ENCODE assay signal across 23 mouse cellular contexts in genomic region chr8:124173688-124174087, GRCm38 (mm10). TPM values are rescaled to one million over a fixed set of nuclear protein-coding genes. Genes with fewer than 3 reads are reported as not detected.
DNase-seq lines count a peak whose midpoint lies in the region; ATAC-seq and TF ChIP-seq lines count a peak whose summit lies in the region.
"Had no signal": no experiment of that assay in that cellular context is flagged by ENCODE, and none has a peak within 500 bp of the region (broad histone marks: within the 10 kb centered on the region; RNA-seq: fewer than 3 reads in every experiment).

No protein-coding gene starts in this region.

- TF ChIP-seq POLR2A in thymus, adult 2 months (IDR thresholded peaks at IDR 0.05; ENCODE audit: control insufficient read depth, extremely low read depth, insufficient read depth, low read length, poor library complexity) = no peak

- H3K9ac ChIP-seq in heart, postnatal 0 days (replicated peaks; ENCODE audit: low read depth, low read length) = no peak overlapping the region
- H3K9ac ChIP-seq in midbrain, embryonic 13.5 days (replicated peaks) = no peak overlapping the region
- H3K9ac ChIP-seq: forebrain, embryonic 13.5 days; heart, embryonic 15.5 days; hindbrain, embryonic 12.5 days; liver, postnatal 0 days; stomach, embryonic 15.5 days had no signal

- intact Hi-C loops in heart, postnatal 36 days (cut with DNase I) = no loop called here

- TF ChIP-seq EP300 in heart, postnatal 0 days (IDR thresholded peaks at IDR 0.05; ENCODE audit: low read depth) = no peak

- H3K36me3 ChIP-seq in heart, postnatal 0 days (replicated peaks; ENCODE audit: control insufficient read depth, insufficient read depth, low read length) = no peaks in the 10 kb centered on the region
- H3K36me3 ChIP-seq in thymus, adult 2 months (ENCODE audit: control insufficient read depth, insufficient read depth, low read length) = no peaks in the 10 kb centered on the region
- H3K36me3 ChIP-seq in midbrain, embryonic 13.5 days = no peaks in the 10 kb centered on the region
- H3K36me3 ChIP-seq: heart, embryonic 15.5 days; hindbrain, embryonic 12.5 days; limb, embryonic 10.5 days; stomach, embryonic 15.5 days had no signal

- WGBS in heart, postnatal 0 days = 70% methylated on average over 4 of the region's 4 CpGs
- 8% methylated on average over 4 of the region's 4 CpGs for WGBS in thymus, adult 2 months
- 82% methylated on average over 4 of the region's 4 CpGs for WGBS in midbrain, embryonic 13.5 days

- no peak overlapping the region for H3K27ac ChIP-seq in heart, postnatal 0 days (ENCODE audit: low read depth)
- peak overlapping the region; percentile 97 for H3K27ac ChIP-seq in thymus, adult 2 months (ENCODE audit: control insufficient read depth, insufficient read depth, low read length)
- H3K27ac ChIP-seq in midbrain, embryonic 13.5 days = no peak overlapping the region; the same call in 1 of the 2 replicates
- H3K27ac ChIP-seq: forebrain, embryonic 13.5 days; heart, adult 2 months; heart, embryonic 15.5 days; hindbrain, embryonic 12.5 days; left cerebral cortex, adult 2 months; limb, embryonic 10.5 days; stomach, embryonic 15.5 days had no signal

- H3K9me3 ChIP-seq in heart, postnatal 0 days (replicated peaks; ENCODE audit: control insufficient read depth, low read length) = no peaks in the 10 kb centered on the region
- no peaks in the 10 kb centered on the region for H3K9me3 ChIP-seq in midbrain, embryonic 13.5 days
- H3K9me3 ChIP-seq: forebrain, embryonic 13.5 days; heart, embryonic 15.5 days; hindbrain, embryonic 12.5 days; limb, embryonic 10.5 days; stomach, embryonic 15.5 days had no signal

- no peak overlapping the region for H3K4me2 ChIP-seq in heart, postnatal 0 days (ENCODE audit: low read depth, low read length)
- H3K4me2 ChIP-seq in midbrain, embryonic 13.5 days (replicated peaks) = no peak overlapping the region
- H3K4me2 ChIP-seq: forebrain, embryonic 13.5 days; heart, embryonic 15.5 days; hindbrain, embryonic 12.5 days; stomach, embryonic 15.5 days had no signal

- peak; percentile 67 for ATAC-seq in heart, postnatal 0 days (ENCODE audit: insufficient read depth, low read depth)
- no peak for ATAC-seq in midbrain, embryonic 13.5 days
- ATAC-seq: forebrain, embryonic 13.5 days; inflammation-experienced regulatory T-cells, adult 6 months; liver, postnatal 0 days; midbrain, embryonic 16.5 days had no signal

- peaks cover 9% of the 10 kb centered on the region; the same call in 1 of the 2 replicates for H3K4me1 ChIP-seq in heart, postnatal 0 days (ENCODE audit: control insufficient read depth, insufficient read depth)
- H3K4me1 ChIP-seq in thymus, adult 2 months (replicated peaks; ENCODE audit: control insufficient read depth, insufficient read depth, low read length) = peaks cover 33% of the 10 kb centered on the region
- H3K4me1 ChIP-seq in midbrain, embryonic 13.5 days (replicated peaks) = peaks cover 30% of the 10 kb centered on the region
- H3K4me1 ChIP-seq: limb, embryonic 10.5 days had no signal

- H3K4me3 ChIP-seq in heart, postnatal 0 days (ENCODE audit: low read depth, low read length) = no peak overlapping the region
- H3K4me3 ChIP-seq in thymus, adult 2 months (ENCODE audit: control insufficient read depth, insufficient read depth, low read length) = no peak overlapping the region
- no peak overlapping the region for H3K4me3 ChIP-seq in midbrain, embryonic 13.5 days (replicated peaks)
- H3K4me3 ChIP-seq: forebrain, embryonic 13.5 days; heart, adult 2 months; heart, embryonic 15.5 days; hindbrain, embryonic 12.5 days; left cerebral cortex, adult 2 months; limb, embryonic 10.5 days; stomach, embryonic 15.5 days had no signal

- DNase-seq in adrenal gland, postnatal 10 days = peak; percentile 48
- DNase-seq in adrenal gland, adult 18-20 months (ENCODE audit: low spot score in 2 of 2) = no peak
- no peak for DNase-seq in heart, postnatal 0 days (ENCODE audit: low spot score)
- no peak for DNase-seq in heart, postnatal 36 days
- peak; percentile 35 for DNase-seq in thymus, adult 2 months
- no peak for DNase-seq in thymus, adult 18-20 months
- peak; percentile 37 for DNase-seq in thymus, postnatal 4 days
- DNase-seq: cerebellum, adult 8-10 months; gastrocnemius, postnatal 25 days; heart, adult 2 months; kidney, adult 8-10 months; kidney, postnatal 25 days; liver, postnatal 0 days had no signal

- 0 out of 2 replicates have a peak, but pooled peaks have one; percentile 10 for TF ChIP-seq CTCF in heart, postnatal 0 days (IDR thresholded peaks at IDR 0.05; ENCODE audit: low read depth)
- TF ChIP-seq CTCF in thymus, adult 2 months (IDR thresholded peaks at IDR 0.05; ENCODE audit: borderline replicate concordance, control insufficient read depth, extremely low read depth, insufficient read depth, low read length, poor library complexity) = no peak

- no peaks in the 10 kb centered on the region for H3K27me3 ChIP-seq in heart, postnatal 0 days (ENCODE audit: control insufficient read depth, insufficient read depth, low read length)
- no peaks in the 10 kb centered on the region for H3K27me3 ChIP-seq in thymus, adult 2 months (ENCODE audit: control insufficient read depth, insufficient read depth, low read length)
- 0 out of 2 replicates have a peak, but pooled peaks cover 3% of the 10 kb centered on the region for H3K27me3 ChIP-seq in midbrain, embryonic 13.5 days
- H3K27me3 ChIP-seq: CH12.LX; forebrain, embryonic 13.5 days; hindbrain, embryonic 12.5 days; stomach, embryonic 15.5 days had no signal

RNA-seq across cellular contexts. Expression of gene Galnt2, which starts 57.5 kb away (rescaled TPM):
- total RNA-seq in adrenal gland, postnatal 10 days (2021) = 10 to 100 TPM; 60.1 to 67.6 TPM
- 10 to 100 TPM; 54.3 to 63.6 TPM for total RNA-seq in adrenal gland, adult 18-20 months (2021)
- 30.0 and 35.4 TPM in 2 replicates for total RNA-seq in heart, postnatal 0 days (2014; rRNA removed; ENCODE audit: low replicate concordance)
- polyA plus RNA-seq in heart, postnatal 0 days (2015; fragmentation: Nextera tagmentation; extraction: Ambion mirVana) = 24.6 and 30.3 TPM in 2 replicates
- 10 to 100 TPM; 32.1 to 34.2 TPM for total RNA-seq in heart, postnatal 36 days (2021)
- polyA plus RNA-seq in thymus, adult 2 months (2012; rRNA removed) = 22.2 and 29.0 TPM in 2 replicates
- 47.2 and 53.5 TPM in 2 replicates for polyA plus RNA-seq in midbrain, embryonic 13.5 days (2015; fragmentation: Nextera tagmentation; extraction: Ambion mirVana)

Comparison
In these comparisons a context has a peak if more than half of its experiments do, and no peak if none do; other contexts are left out.
1. DNase-seq: peak in adrenal gland, postnatal 10 days (single experiment), thymus, adult 2 months (single experiment) and thymus, postnatal 4 days (single experiment); none in adrenal gland, adult 18-20 months (0 of 2), heart, postnatal 0 days (single experiment), heart, postnatal 36 days (0 of 2) and thymus, adult 18-20 months (0 of 2).